Mouse (Mus musculus): ENCODE results near the gene Bcl2l1.

The Bcl2l1 gene

DNA sequence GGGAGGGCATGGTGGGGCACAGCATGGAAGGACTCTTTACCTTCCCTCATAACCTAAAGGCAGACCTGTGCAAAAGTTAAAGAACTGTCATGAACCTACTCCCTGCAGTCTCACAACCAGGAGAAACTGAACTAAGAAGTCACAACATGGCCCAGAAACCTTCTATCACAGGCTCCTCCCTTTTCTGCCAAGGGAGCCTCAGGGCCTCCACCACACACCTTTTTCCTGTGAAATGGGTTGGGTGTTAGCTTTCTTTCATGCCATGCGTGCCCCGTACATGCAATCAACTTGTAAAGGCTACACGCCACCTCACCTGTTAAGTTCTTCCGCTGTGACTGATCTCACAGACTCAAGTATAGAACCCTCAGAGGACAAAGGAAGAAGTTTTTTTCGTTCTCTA lies 28.4 kb downstream of the Bcl2l1 start:
- no peak for DNase-seq (ENCODE audit: low spot score in 2 of 2)

DNA sequence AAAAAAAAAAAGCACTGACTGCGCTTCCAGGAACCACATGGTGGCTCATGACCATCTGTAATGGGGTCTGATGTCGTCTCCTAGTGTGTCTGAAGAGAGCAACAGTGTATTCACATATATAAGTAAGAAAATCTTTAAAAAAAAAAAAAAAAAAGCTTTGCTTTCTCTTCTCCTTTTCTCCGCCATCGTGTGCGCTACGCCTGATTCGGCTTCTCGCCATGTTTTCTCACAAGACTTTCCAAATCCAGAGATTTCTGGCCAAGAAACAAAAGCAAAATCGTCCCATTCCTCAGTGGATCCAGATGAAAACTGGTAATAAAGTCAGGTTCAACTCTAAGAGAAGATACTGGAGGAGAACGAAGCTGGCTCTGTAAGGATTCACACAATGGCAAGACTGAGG lies 29.2 kb downstream of the Bcl2l1 start:
- no peak for DNase-seq (ENCODE audit: low spot score in 2 of 2)

DNA sequence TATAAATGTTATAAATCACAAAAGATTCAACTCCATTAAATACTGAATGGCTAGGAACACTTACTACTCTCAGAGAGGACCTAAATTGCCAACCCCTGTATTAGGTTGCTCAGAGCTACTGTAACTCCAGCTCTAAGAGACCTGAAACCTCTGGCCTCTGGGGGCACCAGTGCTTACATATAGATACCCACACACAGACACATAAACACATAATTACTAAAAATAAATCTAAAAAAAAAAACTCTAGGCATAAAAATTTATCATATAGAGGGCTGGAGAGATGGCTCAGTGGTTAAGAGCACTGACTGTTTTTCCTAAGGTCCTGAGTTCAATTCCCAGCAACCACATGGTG lies 30.8 kb downstream of the Bcl2l1 start:
- DNase-seq (ENCODE audit: low spot score in 2 of 2) = no peak

DNA sequence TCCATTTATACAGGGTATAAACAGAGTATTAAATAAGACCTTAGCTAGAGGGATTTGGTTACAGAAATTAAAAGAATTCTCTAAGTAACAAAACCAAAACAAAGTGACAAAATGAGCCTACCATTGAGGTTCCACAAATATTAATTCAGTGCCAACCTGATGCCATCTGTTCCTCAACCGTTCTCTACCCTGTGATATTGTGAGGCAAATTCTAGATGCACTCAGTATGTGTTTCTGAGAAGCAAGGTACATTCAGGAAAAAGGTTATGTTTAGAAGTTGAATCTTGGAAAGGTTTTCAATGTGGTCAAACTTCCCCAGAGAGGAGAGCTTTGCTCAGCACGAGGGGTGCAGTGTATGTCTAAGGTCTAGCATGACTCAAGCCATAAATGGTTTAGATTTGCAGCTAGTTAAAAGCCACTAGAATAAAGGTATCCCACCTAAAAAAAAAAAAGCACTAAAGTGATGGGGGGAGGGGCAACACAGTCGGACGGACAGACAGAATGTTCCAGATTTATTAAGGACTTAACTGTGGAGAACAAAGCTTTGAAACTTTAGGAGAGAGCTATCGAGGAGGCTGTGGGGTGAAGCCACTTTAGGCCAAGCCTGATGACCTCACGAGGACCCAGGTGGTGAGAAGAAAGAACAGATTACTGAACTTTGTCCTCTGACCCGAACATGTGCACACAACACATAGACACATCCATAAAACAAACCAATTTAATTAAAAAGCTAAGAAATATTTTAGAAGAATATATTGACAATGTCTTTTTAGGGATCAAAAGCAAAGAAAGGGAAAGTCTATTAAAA lies 31.4 kb downstream of the Bcl2l1 start:
- DNase-seq (ENCODE audit: low spot score in 2 of 2) = no peak

DNA sequence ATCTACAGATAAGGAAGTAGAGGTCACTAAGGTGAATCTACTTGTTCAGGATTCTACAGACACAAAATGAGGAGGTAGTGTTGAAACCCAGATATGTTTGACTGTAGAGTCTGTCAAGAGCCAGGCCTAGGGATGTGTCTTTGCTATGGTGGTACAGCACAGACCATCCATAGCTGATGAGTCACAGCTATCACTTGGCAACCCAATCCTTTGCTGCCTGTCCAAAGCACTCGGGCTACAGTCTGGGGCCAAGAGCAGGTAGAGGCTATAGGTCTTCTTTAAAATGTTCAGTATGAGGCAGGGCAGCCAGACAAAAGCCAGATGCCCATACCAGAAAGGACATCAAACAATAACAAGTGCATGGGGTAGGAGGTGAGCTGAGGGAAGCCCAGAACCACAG lies 33.9 kb downstream of the Bcl2l1 start:
- no peak for DNase-seq (ENCODE audit: low spot score in 2 of 2)

DNA sequence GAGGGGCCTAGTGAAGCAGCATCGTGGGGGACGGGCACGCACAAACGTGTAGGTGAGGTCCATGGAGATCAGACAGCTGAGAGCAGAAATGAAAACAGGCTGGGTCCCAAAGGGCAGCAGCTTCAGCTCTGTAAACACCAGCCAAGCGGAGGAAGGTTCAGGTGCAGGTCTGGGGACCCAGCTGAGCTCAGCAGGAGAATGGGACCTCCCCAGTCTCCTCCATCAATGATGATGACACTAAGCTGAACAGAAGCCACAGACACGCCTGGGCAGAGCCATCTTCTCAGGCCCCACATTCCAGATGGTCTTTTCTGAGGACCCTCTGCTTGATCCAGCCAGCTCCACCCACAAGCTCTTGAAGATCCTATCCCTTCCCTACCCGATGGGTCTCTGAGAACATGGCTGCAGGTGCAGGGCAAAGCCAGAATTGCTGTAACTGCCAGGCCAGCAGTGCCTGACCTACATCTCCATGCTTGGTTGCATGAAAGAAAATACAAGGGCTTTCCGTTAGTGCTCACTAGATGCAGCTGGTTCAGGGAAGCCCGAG lies 37.2 kb downstream of the Bcl2l1 start:
- DNase-seq (ENCODE audit: low spot score in 2 of 2) = no peak

DNA sequence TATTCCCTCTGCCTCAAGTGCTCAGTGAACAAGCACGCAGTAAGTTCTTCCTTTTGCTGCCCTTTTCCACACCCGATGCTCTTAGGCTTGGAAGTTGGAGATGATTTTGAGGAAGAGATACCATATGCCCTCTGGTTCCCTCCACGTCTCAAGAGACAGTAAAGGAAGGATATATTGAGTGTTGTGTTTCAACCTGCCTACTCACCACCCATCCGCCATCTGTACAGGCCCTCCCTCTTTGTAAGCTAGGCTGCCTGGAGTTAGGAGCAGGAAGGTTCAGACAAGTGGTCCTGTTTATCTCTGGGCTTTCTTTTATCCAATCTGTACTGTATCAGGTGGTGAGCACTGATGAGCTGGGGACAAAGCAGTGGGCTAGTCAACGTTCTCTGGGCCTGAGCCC lies 38.1 kb downstream of the Bcl2l1 start:
- DNase-seq (ENCODE audit: low spot score in 2 of 2) = no peak

DNA sequence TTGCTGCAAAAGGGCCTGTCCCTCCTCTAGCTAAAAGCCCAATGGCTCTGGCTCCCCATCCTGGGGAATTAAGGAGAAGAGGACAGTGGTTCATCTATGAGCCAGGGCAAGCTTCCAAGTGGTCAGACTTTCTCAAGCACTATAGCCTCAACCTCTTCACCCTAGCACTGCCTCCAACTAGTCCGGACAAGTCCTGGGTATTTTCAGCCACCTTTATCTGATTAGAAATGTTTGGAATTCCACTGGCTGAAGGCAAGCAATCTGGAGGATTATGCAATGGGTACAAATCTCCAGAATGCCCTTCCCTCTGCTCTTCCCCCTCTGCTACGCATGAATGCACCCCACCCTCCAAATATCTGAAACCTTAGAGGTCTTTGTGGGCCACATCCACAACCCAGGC lies 39.1 kb downstream of the Bcl2l1 start:
- DNase-seq (ENCODE audit: low spot score in 2 of 2) = no peak

DNA sequence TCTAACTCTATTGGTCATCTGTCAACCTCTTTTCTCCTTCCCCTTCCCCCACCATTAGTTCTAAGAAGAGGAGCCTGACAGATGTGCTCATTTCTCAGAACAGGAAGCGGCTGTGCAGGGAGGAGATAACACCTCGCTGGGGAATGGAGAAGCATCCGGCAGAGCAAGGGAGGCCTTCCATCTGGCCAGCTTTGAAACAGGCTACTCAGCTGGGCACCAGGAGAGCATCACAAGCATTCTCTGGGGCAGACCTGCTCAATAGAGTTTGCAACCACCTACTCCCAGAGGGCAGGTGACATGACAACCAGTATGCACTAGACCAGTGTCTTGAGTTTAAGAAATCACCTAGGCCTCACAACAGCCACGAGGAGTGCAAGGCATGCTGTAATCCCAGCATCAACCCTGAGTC lies 41.9 kb downstream of the Bcl2l1 start:
- DNase-seq (ENCODE audit: low spot score in 2 of 2) = no peak

DNA sequence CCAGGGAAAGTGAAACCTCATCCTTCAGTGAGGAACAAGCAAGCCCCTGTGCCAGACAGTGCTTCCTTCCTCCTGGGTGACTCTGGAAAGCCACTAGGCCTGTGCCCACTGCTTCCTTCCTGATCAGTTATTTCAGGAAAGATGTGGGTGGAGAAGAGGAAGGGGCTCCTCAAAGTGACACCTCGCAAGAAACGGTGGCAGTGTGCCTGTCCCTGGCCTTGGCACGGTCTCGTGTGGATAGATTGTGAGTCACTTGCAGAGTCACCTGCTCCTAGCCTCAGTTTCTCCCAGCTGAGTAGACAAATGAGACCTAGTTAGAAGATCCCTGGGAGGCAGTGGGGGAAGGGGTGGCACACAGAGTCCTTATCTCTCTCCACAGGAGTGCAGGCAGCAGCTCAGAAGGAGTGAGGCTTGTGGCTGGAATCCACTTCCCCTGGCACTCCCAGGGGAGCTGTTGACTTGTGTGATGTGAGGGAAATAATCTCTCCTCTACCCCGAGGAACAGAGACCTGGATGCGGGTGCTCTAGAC lies 42.6 kb downstream of the Bcl2l1 start:
- DNase-seq (ENCODE audit: low spot score in 2 of 2) = peak in 1 of 2 experiments; percentile 71

DNA sequence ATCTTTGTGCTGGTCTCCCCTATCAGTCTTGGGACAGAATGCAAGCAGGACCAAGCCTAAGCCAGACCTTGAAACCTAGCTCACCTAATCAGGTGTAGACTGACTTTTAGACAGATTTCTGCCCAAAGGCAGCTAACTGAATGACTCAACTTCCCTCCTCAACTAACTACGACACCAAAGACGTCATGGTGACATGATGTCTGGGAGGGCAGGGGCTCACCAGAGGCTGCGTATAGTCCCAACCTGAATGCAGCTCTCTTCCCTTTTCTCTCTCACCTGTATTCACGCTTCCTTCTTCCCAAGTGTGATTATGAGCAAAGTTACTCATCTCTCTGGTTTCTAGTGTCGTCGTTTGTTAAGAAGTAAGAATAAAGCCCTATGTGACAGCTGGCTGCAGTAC lies 44.0 kb downstream of the Bcl2l1 start:
- DNase-seq (ENCODE audit: low spot score in 2 of 2) = no peak

DNA sequence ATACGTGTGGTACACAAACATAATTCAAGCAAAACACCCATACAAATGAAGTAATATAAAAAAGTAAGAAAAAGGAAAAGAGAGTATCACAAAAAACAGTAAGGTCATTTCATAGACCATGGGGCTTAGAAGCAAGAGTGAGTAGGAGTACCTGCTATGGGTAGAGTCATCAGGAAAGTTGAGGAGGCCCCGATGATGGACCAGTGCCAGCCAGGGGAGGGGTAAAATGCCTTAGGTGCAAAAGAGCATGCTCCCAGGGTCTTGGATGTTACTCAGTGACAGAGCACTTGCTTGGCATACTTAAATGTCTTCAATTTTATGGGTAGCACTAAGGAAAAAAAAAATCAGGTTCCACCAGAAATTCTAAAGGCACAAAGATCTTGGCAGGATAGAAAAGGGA lies 44.4 kb downstream of the Bcl2l1 start:
- no peak for DNase-seq (ENCODE audit: low spot score in 2 of 2)

DNA sequence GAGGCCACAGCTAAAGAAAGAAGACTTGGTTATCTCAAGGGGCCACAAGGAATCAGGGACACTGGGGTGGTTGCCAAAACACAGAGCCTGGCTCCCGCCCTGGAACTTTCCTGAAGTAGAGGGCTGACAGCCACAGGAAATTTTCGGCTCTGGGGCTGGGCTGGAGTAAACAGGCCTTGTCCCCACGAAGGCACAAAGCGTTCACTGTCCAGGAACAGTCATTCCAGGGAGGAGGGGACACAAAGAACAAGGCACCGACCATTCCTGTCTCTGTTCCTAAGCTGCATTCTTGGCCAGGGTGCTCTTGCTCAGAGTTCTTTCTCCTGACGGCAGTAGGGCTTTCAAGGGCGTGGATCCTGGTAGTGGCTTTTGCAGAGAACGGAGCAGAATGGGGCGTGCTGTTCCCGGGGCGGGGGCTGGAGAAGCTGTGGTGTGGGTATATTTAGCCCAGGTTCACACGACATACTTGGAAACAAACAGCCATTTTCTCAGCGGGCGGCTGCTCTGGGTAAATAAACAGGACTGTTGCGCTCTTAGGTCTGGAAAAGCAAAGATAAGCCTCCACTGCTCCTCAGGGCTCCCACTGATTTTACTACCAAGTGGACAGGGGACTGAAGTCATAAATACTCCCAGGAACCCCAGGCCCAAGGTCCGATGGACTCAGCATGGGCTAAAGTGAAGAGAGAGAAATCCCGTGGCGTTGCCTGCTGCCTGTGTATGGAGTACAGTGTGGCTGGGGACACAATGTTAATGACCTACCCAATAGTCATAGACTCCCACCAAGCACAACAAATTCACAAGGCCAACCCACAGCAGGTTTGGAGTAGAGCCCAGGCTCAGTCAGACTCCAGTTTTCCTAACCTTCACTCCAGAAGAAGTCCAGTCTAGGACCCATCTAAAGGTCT lies 45.8 kb downstream of the Bcl2l1 start:
- DNase-seq (ENCODE audit: low spot score in 2 of 2) = peak; percentile 72 to 86

DNA sequence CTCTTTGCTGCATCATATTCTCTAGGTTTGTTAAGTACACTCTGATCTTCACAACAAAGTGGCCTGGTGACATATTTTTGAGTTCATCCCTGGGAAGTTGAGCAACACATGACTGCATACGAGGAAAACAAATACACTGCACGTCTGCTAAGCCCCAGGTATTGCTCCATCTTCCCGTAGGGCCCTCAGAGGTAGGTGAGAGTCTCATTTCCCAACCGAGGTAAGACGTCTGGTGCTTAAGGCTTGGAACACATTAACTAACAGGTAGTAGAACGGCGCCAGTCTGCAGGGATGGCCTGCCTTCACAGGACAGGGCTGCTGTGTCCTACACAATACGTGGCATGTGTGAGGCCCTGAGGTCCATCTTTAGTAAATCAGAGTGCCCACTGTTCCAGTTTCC lies 46.9 kb downstream of the Bcl2l1 start:
- no peak for DNase-seq (ENCODE audit: low spot score in 2 of 2)

DNA sequence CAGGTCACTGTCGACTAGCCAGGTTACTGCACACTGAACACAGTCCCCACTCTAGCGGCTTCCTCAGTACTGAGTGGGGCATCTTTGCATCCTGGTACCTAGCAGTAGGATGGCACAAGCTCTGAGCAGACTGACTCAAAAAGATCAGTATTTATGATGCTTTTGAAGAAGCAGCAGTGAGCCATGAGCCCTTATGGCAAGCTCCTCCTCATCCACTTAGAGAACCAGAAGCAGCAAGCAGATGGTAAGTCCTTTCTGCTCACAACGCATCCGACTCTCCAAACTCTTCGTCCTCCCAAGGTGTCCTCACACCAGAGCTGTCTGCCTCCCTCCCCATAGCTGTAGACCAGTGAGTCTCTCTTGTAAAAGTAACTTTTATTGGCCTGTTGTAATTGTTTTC lies 48.3 kb downstream of the Bcl2l1 start:
- DNase-seq (ENCODE audit: low spot score in 2 of 2) = peak in 1 of 2 experiments; percentile 34

DNA sequence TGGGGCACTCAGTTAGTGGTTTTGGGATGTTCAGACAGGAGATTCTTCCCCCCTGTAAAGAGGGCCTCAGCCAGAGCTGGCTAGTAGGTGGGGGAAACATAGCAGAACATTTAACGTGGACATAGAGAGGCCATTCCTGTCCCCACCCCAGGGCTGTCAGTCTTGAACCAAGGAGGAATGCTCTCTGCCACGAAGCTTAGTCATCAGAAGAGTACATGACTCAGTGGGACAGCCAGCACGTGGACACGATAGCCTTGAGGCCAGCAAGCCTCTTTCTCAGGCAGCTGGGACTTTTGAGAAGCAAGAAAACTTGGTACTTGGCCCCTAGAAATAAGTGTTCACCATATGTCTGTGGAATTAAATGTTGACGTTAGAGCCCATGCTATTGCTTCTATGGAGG lies 48.9 kb downstream of the Bcl2l1 start:
- DNase-seq (ENCODE audit: low spot score in 2 of 2) = no peak

DNA sequence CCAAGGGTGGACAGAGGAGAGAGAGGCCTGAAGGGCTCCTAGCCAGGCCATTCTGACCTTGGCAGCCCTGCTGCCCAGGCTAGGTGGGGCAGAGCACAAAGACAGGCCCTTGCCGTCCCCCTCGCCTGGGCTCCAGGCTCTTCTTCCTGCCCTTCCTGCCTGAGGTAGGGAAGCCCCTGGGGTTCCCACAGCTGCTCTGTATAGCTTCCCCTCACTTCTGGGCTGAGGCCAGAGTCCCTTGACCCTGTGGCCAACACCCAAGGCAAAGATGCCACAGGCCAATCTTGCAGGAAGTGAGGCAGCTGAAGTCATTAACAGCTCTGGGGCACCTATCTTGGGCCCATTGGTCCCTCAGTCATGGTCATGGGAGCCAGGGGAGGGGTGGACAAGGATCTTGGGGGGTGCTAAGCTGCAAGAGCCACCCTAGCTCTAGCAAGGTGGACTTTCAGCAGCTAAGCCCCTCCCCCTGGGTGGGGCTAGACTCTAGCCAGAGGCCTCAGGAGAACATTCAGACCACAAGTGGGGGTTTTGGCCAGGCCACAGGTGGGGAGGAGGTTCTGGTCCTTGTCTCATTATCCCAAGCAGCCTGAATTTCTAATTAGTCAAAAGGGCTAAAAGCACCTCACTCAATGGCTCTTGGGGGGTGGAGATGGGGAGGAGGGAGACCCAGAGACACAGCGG lies 50.4 kb downstream of the Bcl2l1 start:
- DNase-seq (ENCODE audit: low spot score in 2 of 2) = no peak

DNA sequence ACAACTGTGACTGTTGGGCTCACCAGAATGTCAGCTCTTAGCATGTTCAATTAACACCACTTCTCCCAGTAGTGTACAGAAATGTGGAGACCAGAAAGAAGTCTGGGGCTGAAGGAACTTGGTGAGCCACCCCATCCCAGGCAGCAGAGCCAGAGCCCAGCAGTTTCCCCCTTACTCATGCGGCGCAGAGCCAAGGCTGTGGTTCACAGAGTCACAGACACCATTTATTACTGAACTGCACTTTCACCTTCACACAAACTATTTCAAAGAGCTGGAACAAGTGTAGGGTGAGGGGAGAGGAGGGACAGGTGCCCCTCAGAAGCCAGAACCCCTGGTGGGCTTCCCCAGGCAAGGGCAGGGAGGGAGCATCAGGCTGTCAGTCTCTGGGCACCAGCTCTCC lies 51.1 kb downstream of the Bcl2l1 start:
- DNase-seq (ENCODE audit: low spot score in 2 of 2) = no peak

DNA sequence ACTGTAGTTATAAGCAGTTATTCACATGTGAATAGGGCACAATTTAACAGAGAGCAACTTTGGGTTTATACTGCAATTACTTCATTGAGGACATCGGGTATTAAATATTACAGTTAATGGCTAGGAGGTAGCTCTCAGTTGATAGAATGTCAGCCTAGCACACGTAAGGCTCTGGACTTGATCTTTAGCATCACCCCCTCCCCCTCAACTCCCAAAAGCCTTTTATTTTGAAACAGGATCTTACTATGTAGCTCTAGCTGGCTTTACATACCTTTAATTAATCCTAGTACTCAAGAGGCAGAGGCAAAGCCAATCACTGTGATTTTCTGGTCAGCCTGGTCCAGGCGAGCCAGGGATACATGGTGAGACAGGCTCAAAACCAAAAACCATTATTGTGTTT lies 54.4 kb downstream of the Bcl2l1 start:
- DNase-seq (ENCODE audit: low spot score in 2 of 2) = no peak

DNA sequence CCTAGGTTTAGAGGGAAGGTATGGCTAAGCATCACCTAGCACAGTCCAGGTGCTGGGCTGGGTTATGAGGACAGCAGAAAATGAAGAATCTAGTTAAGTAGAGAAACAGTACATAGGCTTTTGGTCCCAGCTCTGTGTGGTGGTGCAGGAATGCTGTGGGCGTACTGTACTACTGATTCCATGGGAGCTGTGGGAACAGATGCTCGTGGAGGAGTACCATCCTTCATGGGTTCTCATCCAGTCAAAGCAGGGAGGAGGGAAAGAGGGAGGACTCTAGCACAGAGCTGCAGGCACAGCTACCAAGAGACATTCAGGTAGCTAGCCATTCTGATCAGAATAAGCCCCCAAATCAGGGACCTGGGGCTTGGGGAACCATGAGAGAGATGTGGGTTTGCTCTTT lies 55.1 kb downstream of the Bcl2l1 start:
- DNase-seq (ENCODE audit: low spot score in 2 of 2) = peak; percentile 67 to 89

DNA sequence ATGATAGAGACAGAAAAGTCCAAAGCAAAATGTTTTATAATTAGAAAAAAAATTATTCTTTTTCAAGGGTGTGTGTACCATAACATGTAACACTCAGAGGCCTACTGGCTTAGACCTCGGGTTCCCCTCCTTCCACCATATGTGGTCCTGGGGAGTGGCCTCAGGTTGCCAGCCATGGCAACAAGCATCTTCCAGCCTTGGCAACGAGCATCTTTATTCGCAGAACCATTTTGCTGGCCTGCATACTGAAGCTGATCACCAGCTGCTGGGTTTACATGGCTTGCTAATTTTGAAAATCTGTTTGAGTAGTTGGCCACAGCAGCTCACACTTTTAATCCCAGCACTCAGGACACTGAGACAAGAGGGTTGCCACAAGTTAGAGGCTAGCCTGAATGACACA lies 55.5 kb downstream of the Bcl2l1 start:
- DNase-seq (ENCODE audit: low spot score in 2 of 2) = peak in 1 of 2 experiments; percentile 28

DNA sequence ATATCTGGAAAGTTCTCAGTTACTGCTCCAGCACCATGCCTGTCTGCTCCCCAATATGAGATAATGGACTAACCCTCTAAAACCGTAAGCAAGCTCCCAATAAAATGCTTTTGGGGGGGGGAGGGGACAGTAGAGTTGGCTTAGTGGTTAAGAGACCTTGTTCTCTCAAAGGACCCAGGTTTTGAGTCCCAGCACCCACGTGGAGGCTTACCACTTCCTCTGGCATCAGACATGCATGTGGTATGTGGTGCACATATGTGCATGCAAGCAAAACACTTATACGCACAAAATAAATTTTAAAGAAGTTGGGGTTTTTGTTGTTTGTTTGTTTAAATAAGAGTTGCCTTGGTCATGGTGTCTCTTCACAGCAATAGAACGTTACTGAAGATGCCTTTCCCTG lies 56.2 kb downstream of the Bcl2l1 start:
- DNase-seq (ENCODE audit: low spot score in 2 of 2) = no peak

Measured in left cerebral cortex, adult 9 months (tissue).